Mouse (Mus musculus): ENCODE results near the gene Hspg2. TPM values are rescaled to one million over a fixed set of nuclear protein-coding genes. Genes with fewer than 3 reads are reported as not detected.
A peak's percentile ranks its signal among the peaks of the same experiment; 100 is the strongest.

Gene Hspg2
- polyA plus RNA-seq, 1 experiment from 2014 or later: 56.3 TPM

DNA sequence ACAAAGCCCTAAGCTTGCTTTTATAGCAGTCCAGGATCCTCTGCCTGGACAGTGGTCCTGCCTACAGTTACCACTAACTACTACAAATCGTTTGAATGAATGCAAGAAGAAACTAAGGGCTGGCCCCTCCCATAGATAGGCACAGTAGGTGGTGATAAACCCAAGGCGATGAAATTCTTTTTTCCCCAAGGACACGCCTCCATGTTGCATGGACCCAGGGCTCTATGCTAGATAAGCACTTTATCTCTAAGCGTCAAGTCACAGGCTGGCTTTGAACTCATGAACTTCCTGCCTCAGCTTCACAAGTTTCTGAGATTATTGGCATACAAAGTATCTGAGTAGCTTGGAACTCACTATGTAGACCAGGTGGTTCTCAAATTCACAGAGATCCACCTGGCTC, 11.3 kb upstream of the Hspg2 start:
- Histone ChIP-seq H3K4me2 (ENCODE audit: low read depth, low read length) (no peak overlapping the region), H3K9me3 (replicated peaks; ENCODE audit: control insufficient read depth, low read length) (no peaks in the 10 kb centered on the region), H3K36me3 (ENCODE audit: control insufficient read depth, insufficient read depth) (no peaks in the 10 kb centered on the region), H3K4me1 (ENCODE audit: control insufficient read depth, insufficient read depth, low read length) (peaks cover 10% of the 10 kb centered on the region; the same call in 1 of the 2 replicates), H3K4me3 (ENCODE audit: low read length) (no peak overlapping the region), H3K27ac (ENCODE audit: low read length) (no peak overlapping the region), H3K27me3 (ENCODE audit: control insufficient read depth, insufficient read depth, low read length) (no peaks in the 10 kb centered on the region), H3K9ac (ENCODE audit: low read length) (no peak overlapping the region)
- no peak for ATAC-seq (replicated peaks; ENCODE audit: extremely low read depth, insufficient read depth, low FRiP score)
- WGBS: 27% methylated on average over 4 of the region's 4 CpGs

DNA sequence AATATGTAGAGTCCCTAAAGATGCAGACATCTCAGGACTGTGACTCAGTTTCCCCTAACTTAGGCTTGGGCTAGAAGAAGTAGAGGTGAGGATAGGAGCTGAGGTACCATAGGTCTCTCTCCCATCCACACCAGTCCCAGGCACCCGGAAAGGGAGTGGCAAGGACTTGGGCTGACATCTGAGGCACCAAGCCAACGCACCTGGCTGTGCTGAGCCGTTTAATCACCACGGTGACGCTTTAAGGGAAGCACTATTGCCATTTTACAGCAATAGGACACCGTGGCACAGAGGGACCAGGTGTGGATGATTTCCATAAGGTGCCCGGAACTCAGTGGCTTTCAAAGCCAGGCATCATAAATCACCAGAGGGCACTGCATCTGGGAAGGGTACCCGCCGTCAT, 10.3 kb upstream of the Hspg2 start:
- Histone ChIP-seq H3K4me2 (ENCODE audit: low read depth, low read length) (no peak overlapping the region), H3K4me3 (ENCODE audit: low read length) (no peak overlapping the region), H3K4me1 (ENCODE audit: control insufficient read depth, insufficient read depth, low read length) (peaks cover 10% of the 10 kb centered on the region; the same call in 1 of the 2 replicates), H3K9ac (ENCODE audit: low read length) (no peak overlapping the region), H3K36me3 (ENCODE audit: control insufficient read depth, insufficient read depth) (no peaks in the 10 kb centered on the region), H3K27me3 (ENCODE audit: control insufficient read depth, insufficient read depth, low read length) (no peaks in the 10 kb centered on the region), H3K27ac (ENCODE audit: low read length) (no peak overlapping the region), H3K9me3 (replicated peaks; ENCODE audit: control insufficient read depth, low read length) (no peaks in the 10 kb centered on the region)
- no peak for ATAC-seq (replicated peaks; ENCODE audit: extremely low read depth, insufficient read depth, low FRiP score)
- WGBS: 77% methylated on average over 9 of the region's 9 CpGs

DNA sequence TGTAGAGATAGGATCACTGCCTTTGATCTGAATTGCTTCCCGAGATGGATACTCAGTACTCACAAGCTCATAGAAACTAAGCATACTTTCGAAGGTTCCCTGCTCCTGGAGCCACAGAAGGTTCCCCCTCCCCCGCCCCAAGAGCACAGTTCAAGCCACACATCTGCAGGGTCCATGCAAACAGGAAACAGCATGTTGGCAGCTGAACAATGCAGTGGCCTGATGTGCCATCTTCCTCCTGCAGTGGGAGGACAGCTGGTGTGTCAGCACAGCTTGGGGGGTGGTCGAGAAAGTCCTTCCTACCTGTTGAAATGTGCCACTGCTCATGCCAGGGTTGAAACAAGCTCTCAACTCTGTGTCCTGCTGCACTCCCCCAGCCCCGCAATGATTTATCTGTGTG, 9.7 kb upstream of the Hspg2 start:
- H3K27me3 ChIP-seq (ENCODE audit: control insufficient read depth, insufficient read depth, low read length): no peaks in the 10 kb centered on the region
- peaks cover 8% of the 10 kb centered on the region; the same call in 1 of the 2 replicates for H3K4me1 ChIP-seq (ENCODE audit: control insufficient read depth, insufficient read depth, low read length)
- H3K4me3 ChIP-seq (ENCODE audit: low read length): no peak overlapping the region
- H3K9me3 ChIP-seq (replicated peaks; ENCODE audit: control insufficient read depth, low read length): no peaks in the 10 kb centered on the region
- no peak overlapping the region for H3K9ac ChIP-seq (ENCODE audit: low read length)
- no peaks in the 10 kb centered on the region for H3K36me3 ChIP-seq (ENCODE audit: control insufficient read depth, insufficient read depth)
- H3K4me2 ChIP-seq (ENCODE audit: low read depth, low read length): no peak overlapping the region
- no peak overlapping the region for H3K27ac ChIP-seq (ENCODE audit: low read length)
- WGBS: 57% methylated on average over 5 of the region's 5 CpGs
- ATAC-seq (replicated peaks; ENCODE audit: extremely low read depth, insufficient read depth, low FRiP score): no peak

DNA sequence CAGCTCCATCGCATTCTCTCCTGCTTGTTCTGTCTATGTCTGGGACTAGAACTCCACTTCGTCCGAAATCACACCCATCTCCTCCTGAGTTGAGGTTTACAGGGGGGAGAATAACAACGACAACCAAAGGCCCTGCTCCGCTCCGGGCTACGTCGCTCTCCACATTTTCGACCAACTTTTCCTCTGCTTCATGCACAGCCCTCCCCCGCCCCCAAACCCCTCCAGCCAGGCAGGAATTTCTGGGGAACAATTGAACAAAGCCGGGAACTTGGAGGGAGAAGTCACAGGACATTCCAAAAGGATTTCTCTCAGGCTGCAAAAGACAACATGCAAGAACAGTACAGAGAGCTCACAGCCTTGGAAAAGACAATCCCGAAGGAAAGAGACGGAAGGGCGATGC, 7.9 kb upstream of the Hspg2 start:
- H3K4me1 ChIP-seq (ENCODE audit: control insufficient read depth, insufficient read depth, low read length): peaks cover 17% of the 10 kb centered on the region
- H3K9me3 ChIP-seq (replicated peaks; ENCODE audit: control insufficient read depth, low read length): no peaks in the 10 kb centered on the region
- 73% methylated on average over 14 of the region's 14 CpGs for WGBS
- H3K27ac ChIP-seq (ENCODE audit: low read length): peak overlapping the region; percentile 66
- no peak overlapping the region for H3K9ac ChIP-seq (ENCODE audit: low read length)
- H3K4me2 ChIP-seq (ENCODE audit: low read depth, low read length): no peak overlapping the region
- no peaks in the 10 kb centered on the region for H3K36me3 ChIP-seq (ENCODE audit: control insufficient read depth, insufficient read depth)
- H3K4me3 ChIP-seq (ENCODE audit: low read length): no peak overlapping the region
- no peaks in the 10 kb centered on the region for H3K27me3 ChIP-seq (ENCODE audit: control insufficient read depth, insufficient read depth, low read length)
- ATAC-seq (replicated peaks; ENCODE audit: extremely low read depth, insufficient read depth, low FRiP score): no peak

DNA sequence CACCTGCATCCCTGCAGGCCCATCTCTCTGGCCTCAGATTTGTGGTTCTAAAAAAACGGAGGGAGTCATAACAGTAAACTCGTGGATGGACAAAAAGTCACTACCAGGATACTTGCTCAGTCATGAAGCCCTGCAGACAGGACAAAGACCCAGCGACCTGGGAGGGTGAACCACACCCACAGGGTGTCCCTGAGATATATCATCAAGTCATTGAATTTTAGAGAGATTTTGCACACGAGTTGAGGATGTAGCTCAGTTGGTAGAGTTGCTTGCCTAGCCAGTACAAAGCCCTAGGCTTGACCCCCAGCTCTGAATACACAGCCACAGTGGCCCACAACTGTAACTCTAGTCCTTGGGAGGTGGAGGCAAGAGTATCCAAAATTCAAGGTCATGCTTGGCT, 7.4 kb upstream of the Hspg2 start:
- Histone ChIP-seq H3K36me3 (ENCODE audit: control insufficient read depth, insufficient read depth) (no peaks in the 10 kb centered on the region), H3K27me3 (ENCODE audit: control insufficient read depth, insufficient read depth, low read length) (no peaks in the 10 kb centered on the region), H3K4me2 (ENCODE audit: low read depth, low read length) (no peak overlapping the region), H3K4me1 (ENCODE audit: control insufficient read depth, insufficient read depth, low read length) (peaks cover 17% of the 10 kb centered on the region), H3K9me3 (replicated peaks; ENCODE audit: control insufficient read depth, low read length) (no peaks in the 10 kb centered on the region), H3K4me3 (ENCODE audit: low read length) (no peak overlapping the region), H3K27ac (ENCODE audit: low read length) (peak overlapping the region; percentile 66; the same call in 1 of the 2 replicates), H3K9ac (ENCODE audit: low read length) (no peak overlapping the region)
- ATAC-seq (replicated peaks; ENCODE audit: extremely low read depth, insufficient read depth, low FRiP score): no peak
- WGBS: 68% methylated on average over 4 of the region's 4 CpGs

DNA sequence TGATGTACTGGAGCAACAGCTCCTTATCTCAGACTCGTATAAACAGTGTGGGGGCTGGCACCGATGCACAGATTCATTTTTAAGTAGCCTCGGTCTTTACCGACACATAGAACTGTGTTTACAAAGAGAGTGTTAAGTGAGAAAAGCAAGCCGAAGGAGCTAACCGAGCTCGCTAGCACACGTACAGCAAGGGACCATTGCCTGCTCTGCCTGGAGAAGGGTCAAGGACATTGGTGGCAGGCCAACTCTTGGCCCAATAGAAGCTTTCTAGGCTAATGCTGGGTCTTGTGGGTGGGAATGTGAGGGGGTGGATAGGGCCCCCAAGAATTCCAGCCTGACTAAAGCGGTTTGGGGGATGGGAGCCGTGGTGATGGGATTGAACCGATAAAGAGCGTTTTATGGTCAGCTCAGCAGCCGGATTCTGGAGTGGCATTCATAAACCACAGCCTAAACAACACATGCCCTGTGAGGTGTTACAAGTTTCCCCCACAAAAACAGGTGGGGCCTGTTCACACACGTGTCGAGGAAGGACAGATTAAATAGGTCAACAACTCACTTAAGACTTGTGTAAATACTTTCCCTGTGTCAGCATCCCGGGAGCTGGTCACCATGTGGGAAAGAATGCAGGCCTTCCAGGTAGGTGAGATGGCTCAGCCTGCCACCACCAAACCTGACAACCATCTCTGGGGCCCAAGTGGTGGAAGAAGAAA, 6.4 kb upstream of the Hspg2 start:
- ATAC-seq (replicated peaks; ENCODE audit: extremely low read depth, insufficient read depth, low FRiP score): no peak
- H3K4me2 ChIP-seq (ENCODE audit: low read depth, low read length): no peak overlapping the region
- no peaks in the 10 kb centered on the region for H3K36me3 ChIP-seq (ENCODE audit: control insufficient read depth, insufficient read depth)
- H3K4me1 ChIP-seq (ENCODE audit: control insufficient read depth, insufficient read depth, low read length): peaks cover 21% of the 10 kb centered on the region
- no peak overlapping the region for H3K4me3 ChIP-seq (ENCODE audit: low read length)
- H3K9ac ChIP-seq (ENCODE audit: low read length): no peak overlapping the region
- no peaks in the 10 kb centered on the region for H3K9me3 ChIP-seq (replicated peaks; ENCODE audit: control insufficient read depth, low read length)
- 53% methylated on average over 16 of the region's 16 CpGs for WGBS
- no peak overlapping the region; the same call in 1 of the 2 replicates for H3K27ac ChIP-seq (ENCODE audit: low read length)
- H3K27me3 ChIP-seq (ENCODE audit: control insufficient read depth, insufficient read depth, low read length): no peaks in the 10 kb centered on the region

DNA sequence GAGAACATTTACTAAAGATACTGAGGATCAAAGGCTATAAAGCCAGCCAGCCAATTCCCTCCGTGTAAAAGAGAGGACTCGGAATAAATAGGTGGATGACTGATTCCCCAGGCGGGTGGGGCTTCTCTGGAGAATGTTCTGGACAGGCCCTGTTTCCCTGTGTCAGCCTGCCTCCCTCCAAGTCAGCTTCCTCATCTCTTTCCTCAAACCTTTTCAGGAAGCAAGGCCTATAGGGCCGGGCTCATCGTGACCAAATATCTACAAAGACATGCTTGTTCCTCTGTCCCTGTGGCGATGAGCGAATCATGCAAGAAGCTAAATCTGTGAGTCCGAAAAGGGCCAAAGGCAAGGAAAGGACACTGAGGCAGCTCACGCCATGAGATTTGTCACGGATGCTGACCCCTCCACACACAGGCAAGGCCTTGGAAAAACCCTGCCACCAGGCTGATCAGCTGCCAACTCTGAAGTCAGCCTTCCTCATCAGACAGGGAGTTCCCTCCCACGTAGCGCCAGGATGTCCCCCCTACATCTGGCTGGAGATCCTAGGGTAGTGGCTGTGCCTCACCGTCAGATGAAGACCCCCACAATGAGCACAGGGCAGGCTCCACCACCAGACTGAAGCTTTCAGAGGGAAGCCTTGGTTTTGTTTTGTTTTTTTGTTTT, 3.3 kb upstream of the Hspg2 start:
- Histone ChIP-seq H3K36me3 (ENCODE audit: control insufficient read depth, insufficient read depth) (no peaks in the 10 kb centered on the region), H3K4me2 (ENCODE audit: low read depth, low read length) (no peak overlapping the region), H3K27me3 (ENCODE audit: control insufficient read depth, insufficient read depth, low read length) (no peaks in the 10 kb centered on the region), H3K4me1 (ENCODE audit: control insufficient read depth, insufficient read depth, low read length) (peaks cover 33% of the 10 kb centered on the region), H3K9me3 (replicated peaks; ENCODE audit: control insufficient read depth, low read length) (no peaks in the 10 kb centered on the region), H3K4me3 (ENCODE audit: low read length) (no peak overlapping the region), H3K27ac (ENCODE audit: low read length) (peak overlapping the region; percentile 84), H3K9ac (ENCODE audit: low read length) (0 out of 2 replicates have a peak overlapping the region, but pooled peaks have one; percentile 12)
- ATAC-seq (replicated peaks; ENCODE audit: extremely low read depth, insufficient read depth, low FRiP score): no peak
- WGBS: 56% methylated on average over 13 of the region's 13 CpGs

DNA sequence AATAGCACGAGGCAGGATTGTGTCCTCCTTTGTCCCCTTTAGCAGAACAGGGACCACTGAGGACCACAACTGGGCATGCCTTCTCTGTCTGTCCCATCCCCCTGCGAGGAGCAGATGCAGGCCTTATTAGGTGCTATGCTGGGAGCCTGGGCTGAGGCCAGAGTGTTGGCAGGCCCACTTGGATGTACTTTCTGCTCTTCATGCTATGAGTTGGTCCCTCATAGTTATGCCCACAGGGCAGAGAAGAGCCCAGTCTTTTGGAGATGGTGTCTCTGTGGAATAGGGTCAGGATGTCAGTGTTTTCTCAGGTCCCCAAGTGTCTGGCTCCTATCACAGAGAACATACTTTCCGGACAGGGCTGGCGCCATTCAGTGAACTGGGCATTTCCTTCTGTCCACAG, 1.6 kb upstream of the Hspg2 start:
- WGBS: 57% methylated on average over 4 of the region's 4 CpGs
- peaks cover 45% of the 10 kb centered on the region for H3K4me1 ChIP-seq (ENCODE audit: control insufficient read depth, insufficient read depth, low read length)
- no peak for ATAC-seq (replicated peaks; ENCODE audit: extremely low read depth, insufficient read depth, low FRiP score)

DNA sequence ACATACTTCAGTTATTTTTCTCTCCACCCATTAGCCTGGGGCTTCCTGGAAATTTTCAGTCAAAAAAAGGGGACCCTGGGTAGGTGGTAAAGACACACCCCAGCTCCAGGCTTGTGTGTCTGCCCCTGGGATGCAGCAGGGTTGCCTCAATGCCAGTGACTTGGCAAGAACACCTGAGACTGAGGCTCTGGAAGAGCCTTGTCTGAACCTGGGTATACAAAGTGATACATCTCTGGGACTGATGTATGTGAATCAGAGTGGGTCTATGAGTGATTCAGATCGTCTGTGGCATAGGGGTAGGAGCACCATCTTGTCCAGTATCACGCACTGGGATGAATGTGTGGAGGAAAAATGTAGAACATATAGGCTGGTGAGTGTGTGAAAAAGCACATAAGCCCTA, 1.0 kb upstream of the Hspg2 start:
- 81% methylated on average over 2 of the region's 2 CpGs for WGBS
- H3K4me2 ChIP-seq (ENCODE audit: low read depth, low read length): 0 out of 2 replicates have a peak overlapping the region, but pooled peaks have one; percentile 82
- H3K4me1 ChIP-seq (ENCODE audit: control insufficient read depth, insufficient read depth, low read length): peaks cover 50% of the 10 kb centered on the region
- no peak overlapping the region for H3K4me3 ChIP-seq (ENCODE audit: low read length)
- no peaks in the 10 kb centered on the region for H3K9me3 ChIP-seq (replicated peaks; ENCODE audit: control insufficient read depth, low read length)
- H3K27ac ChIP-seq (ENCODE audit: low read length): peak overlapping the region; percentile 78
- H3K9ac ChIP-seq (ENCODE audit: low read length): no peak overlapping the region
- no peaks in the 10 kb centered on the region for H3K27me3 ChIP-seq (ENCODE audit: control insufficient read depth, insufficient read depth, low read length)
- no peak for ATAC-seq (replicated peaks; ENCODE audit: extremely low read depth, insufficient read depth, low FRiP score)
- H3K36me3 ChIP-seq (ENCODE audit: control insufficient read depth, insufficient read depth): no peaks in the 10 kb centered on the region

More for the DNA sequence above, 1.6 kb upstream of the Hspg2 start:
- Histone ChIP-seq H3K9me3 (replicated peaks; ENCODE audit: control insufficient read depth, low read length) (no peaks in the 10 kb centered on the region), H3K4me2 (ENCODE audit: low read depth, low read length) (no peak overlapping the region), H3K27me3 (ENCODE audit: control insufficient read depth, insufficient read depth, low read length) (no peaks in the 10 kb centered on the region), H3K36me3 (ENCODE audit: control insufficient read depth, insufficient read depth) (no peaks in the 10 kb centered on the region), H3K4me3 (ENCODE audit: low read length) (no peak overlapping the region), H3K27ac (ENCODE audit: low read length) (peak overlapping the region; percentile 78), H3K9ac (ENCODE audit: low read length) (0 out of 2 replicates have a peak overlapping the region, but pooled peaks have one; percentile 4)

All from heart, embryonic 16.5 days (tissue).